Mouse (Mus musculus) telencephalon, adult 2 months (tissue): ENCODE data around the gene Chchd6.

Experiments
- DNase-seq: peaks from one replicate; pipeline ENCODE4 v3.0.0-alpha.2; 2011; ENCODE audit warnings: low read depth, low spot score

Chchd6 gene

GRCm38 (mm10) chr6:89407247-89407889 is 188.1 kb downstream of the Chchd6 start:
- DNase-seq = no peak

- DNase-seq = no peak
Observed at GRCm38 (mm10) chr6:89404964-89405363, 190.5 kb downstream of the Chchd6 start.

- no peak for DNase-seq
Observed at GRCm38 (mm10) chr6:89403257-89404225, 191.9 kb downstream of the Chchd6 start.

GRCm38 (mm10) chr6:89402406-89402805 is 193.0 kb downstream of the Chchd6 start:
- DNase-seq = no peak

- no peak for DNase-seq
Observed at GRCm38 (mm10) chr6:89399564-89399963, 195.9 kb downstream of the Chchd6 start.

GRCm38 (mm10) chr6:89397919-89398318 is 197.5 kb downstream of the Chchd6 start:
- DNase-seq = no peak

GRCm38 (mm10) chr6:89393820-89394219 is 201.6 kb downstream of the Chchd6 start:
- DNase-seq = no peak

GRCm38 (mm10) chr6:89392213-89392612 is 203.2 kb downstream of the Chchd6 start:
- DNase-seq = no peak

GRCm38 (mm10) chr6:89389771-89390170 is 205.7 kb downstream of the Chchd6 start:
- DNase-seq = no peak

GRCm38 (mm10) chr6:89386956-89387355 is 208.5 kb downstream of the Chchd6 start:
- no peak for DNase-seq

- DNase-seq = no peak
Observed at GRCm38 (mm10) chr6:89384699-89385098, 210.8 kb downstream of the Chchd6 start.

GRCm38 (mm10) chr6:89381851-89382250 is 213.6 kb downstream of the Chchd6 start:
- no peak for DNase-seq

GRCm38 (mm10) chr6:89381172-89381571 is 214.3 kb downstream of the Chchd6 start:
- DNase-seq = no peak

GRCm38 (mm10) chr6:89380751-89381150 is 214.7 kb downstream of the Chchd6 start:
- no peak for DNase-seq

- no peak for DNase-seq
Observed at GRCm38 (mm10) chr6:89378264-89378663, 217.2 kb downstream of the Chchd6 start.

- DNase-seq = no peak
Observed at GRCm38 (mm10) chr6:89368812-89369211, 226.6 kb downstream of the Chchd6 start.

- DNase-seq = no peak
Observed at GRCm38 (mm10) chr6:89364342-89364741, 231.1 kb downstream of the Chchd6 start.

GRCm38 (mm10) chr6:89363107-89363451 is 232.4 kb downstream of the Chchd6 start:
- DNase-seq = no peak

GRCm38 (mm10) chr6:89362281-89363106 is 233.0 kb downstream of the Chchd6 start, which contains the start of gene Plxna1:
TSS of gene Plxna1 (minus strand) at chr6:89362620.
- DNase-seq = no peak

GRCm38 (mm10) chr6:89361418-89362280 is 233.8 kb downstream of the Chchd6 start:
- no peak for DNase-seq
